Mouse (Mus musculus): ENCODE data around the gene Syngr1.

Syngr1 gene

GRCm38 (mm10) chr15:80070095-80070644 is 21.0 kb upstream of the Syngr1 start:
- CTCF ChIA-PET: no interaction called here

GRCm38 (mm10) chr15:80071951-80072437 is 19.1 kb upstream of the Syngr1 start:
- CTCF ChIA-PET: no interaction called here

- CTCF ChIA-PET: no interaction called here
Measured at GRCm38 (mm10) chr15:80072579-80073255, 18.4 kb upstream of the Syngr1 start.

GRCm38 (mm10) chr15:80073256-80073621 is 17.9 kb upstream of the Syngr1 start:
- CTCF ChIA-PET: no interaction called here

GRCm38 (mm10) chr15:80074663-80075373 is 16.3 kb upstream of the Syngr1 start:
- CTCF ChIA-PET: no interaction called here

DNA sequence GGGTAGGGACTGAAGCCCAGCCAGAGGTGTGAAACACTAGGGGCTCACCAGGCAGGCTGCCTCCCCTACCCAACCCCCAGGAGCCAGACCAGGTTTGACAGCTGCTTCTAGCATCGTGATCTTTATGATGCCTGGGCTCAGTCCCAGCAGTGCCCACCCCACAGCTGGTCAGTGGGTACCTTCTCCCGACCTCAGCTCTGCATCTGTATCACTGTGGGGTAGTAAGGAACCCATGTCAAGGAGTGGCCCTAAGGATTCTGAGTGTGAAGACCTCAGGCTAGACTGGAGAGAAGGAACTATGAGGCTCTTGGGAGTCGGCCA is 15.8 kb upstream of the Syngr1 start:
- CTCF ChIA-PET: no interaction called here

GRCm38 (mm10) chr15:80075733-80076337 is 15.3 kb upstream of the Syngr1 start:
- CTCF ChIA-PET: interaction anchor here (0.7 kb wide), 1 partner anchor 67 kb away, joined by 3 read pairs; no protein-coding TSS in a partner anchor

- CTCF ChIA-PET: interaction anchor here (0.5 to 0.7 kb wide), 2 partner anchors 67 to 937 kb away, joined by 3 read pairs; no protein-coding TSS in a partner anchor
Measured at GRCm38 (mm10) chr15:80076338-80077136, 14.6 kb upstream of the Syngr1 start.

DNA sequence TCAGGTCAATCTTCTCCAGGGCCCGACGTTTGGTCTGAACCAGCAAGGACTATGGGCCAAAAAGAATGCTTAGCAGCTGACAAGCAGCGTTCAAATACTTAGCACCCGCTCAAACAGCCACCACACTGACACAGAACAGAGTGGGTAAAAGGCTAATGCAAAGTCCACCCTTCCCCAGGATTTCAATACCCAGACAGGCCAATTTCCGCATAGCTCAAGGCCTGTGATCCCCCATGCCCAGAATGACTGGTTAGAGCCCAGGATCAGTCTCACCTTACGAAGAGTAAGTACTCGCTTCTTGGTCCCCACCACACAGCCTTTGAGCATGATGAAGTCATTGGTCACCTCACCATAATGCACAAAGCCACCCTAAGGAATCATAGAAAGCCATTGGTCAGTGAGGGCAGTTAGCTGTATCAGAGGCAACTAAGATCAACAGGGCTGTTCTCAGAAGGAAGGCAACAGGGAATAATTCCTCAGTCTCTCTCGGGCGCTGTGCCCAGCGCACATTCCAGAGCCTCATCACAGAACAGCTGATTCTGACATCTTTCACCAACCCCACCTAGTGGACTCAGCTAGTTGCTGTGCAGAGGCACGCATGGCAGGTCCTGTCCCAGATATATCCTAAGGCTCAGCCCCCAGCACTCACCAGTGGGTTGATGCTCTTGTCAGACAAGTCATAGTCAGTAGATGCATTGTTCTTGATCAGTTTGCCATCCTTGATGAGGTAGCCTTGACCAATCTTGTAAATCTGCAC is 12.9 kb upstream of the Syngr1 start:
- CTCF ChIA-PET: no interaction called here

DNA sequence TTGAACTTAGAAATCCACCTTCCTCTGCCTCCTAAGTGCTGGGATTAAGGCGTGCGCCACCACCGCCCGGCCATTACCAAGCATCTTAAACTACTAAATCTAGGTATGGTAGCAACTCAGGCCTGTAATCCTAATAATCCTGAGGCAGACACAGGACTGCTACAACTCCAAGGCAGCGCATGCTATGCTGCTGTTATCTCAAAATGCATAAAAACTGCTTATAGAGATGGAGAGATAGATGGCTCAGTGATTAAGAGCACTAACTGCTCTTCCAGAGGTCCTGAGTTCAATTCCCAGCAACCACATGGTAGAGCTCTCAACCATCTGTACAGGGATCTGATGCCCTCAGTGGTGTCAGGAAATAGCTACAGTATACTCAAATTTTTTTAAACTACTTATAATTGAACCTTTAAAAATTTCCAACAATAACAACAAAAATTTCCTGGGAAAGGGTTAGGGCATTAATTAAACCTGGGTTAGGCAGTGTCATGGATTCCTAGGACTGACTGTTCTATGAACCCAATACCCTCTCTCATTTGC is 11.9 kb upstream of the Syngr1 start:
- CTCF ChIA-PET: no interaction called here

GRCm38 (mm10) chr15:80079954-80080353 is 11.2 kb upstream of the Syngr1 start:
- CTCF ChIA-PET: no interaction called here

DNA sequence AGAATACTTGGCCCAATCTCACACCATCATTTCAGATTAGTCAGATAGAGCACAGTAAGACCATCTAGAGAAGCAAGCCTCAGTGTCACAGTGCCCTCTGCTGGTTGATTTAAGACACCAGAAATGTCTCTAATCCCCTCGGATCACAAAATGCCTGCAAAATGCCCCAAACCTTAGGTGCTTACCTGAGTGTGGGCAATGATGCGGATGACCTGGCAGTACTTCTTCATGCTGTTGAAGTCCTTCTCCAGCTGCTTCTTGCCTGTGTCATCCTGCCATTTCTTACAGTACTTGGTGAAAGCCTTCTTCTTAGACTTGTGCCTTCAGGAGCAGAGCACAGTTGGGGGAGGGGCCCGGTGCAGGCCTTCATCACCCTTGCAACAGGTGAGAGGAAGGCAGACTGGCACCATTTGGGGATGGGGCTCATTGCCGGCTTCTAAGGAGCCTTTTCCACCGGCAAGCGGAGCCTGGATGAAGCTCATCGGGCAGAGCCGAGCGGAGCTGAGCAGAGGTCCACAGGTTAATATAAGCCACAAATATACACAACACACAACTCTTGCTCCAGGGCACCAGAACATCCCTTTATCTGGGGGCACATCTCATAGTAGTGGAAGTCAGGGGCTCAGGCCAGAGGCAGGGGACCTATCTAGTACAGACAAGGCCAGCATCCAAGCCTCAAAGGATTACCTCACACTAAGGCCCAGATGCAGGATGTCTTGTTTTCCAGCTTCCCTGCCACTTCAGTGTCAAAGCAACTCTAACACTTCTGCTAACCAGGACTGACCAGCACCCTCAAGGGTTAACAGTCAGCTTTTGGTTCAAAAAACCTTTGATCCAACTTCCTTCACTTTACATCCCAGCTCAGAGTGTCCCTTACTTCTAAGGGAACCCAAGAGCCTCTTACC is 10.2 kb upstream of the Syngr1 start:
- CTCF ChIA-PET: interaction anchor here (0.5 kb wide), 1 partner anchor 68 kb away, joined by 4 read pairs; no protein-coding TSS in a partner anchor

DNA sequence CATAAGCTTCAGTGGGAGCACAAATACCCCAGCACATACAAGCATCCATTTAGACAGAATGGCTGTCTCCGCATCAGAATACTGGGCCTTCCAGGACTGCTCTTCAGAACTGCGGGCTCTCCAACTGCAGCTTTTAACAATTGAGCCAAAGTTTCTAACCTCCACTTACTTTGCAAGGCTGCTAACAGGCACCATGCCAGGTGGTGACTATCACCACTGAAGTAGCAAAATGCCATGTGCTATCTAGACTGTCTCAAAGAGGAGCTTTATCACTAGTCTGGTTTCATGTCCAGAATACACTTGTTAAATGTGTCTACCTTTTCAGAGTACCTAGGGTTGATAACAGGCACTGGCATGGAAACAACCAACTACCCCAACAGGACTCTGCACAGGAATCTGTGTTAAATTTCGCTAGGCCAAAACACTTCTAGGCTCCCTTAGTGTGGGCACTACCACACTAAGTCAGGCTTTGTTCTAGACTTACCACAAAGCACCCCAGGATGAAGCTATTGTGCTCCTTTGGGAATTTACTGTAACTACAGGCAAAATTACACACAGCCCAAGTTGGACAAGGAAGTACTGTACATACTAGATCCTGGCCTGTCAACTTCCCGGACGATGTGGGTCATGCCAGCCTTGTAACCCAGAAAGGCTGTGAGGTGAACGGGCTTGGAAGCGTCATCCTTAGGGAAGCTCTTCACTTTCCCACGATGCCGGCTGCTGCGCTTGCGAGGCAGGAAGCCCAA is 9.2 kb upstream of the Syngr1 start:
- CTCF ChIA-PET: no interaction called here

GRCm38 (mm10) chr15:80082661-80083275 is 8.4 kb upstream of the Syngr1 start:
- CTCF ChIA-PET: interaction anchor here (0.7 kb wide), 1 partner anchor 132 kb away, joined by 15 read pairs; no protein-coding TSS in a partner anchor

GRCm38 (mm10) chr15:80083276-80083731 is 7.8 kb upstream of the Syngr1 start:
- CTCF ChIA-PET: interaction anchor here (0.7 kb wide), 1 partner anchor 132 kb away, joined by 15 read pairs; no protein-coding TSS in a partner anchor

- CTCF ChIA-PET: interaction anchor here (0.7 kb wide), 1 partner anchor 133 kb away, joined by 15 read pairs; no protein-coding TSS in a partner anchor
Measured at GRCm38 (mm10) chr15:80083740-80084139, 7.4 kb upstream of the Syngr1 start.

DNA sequence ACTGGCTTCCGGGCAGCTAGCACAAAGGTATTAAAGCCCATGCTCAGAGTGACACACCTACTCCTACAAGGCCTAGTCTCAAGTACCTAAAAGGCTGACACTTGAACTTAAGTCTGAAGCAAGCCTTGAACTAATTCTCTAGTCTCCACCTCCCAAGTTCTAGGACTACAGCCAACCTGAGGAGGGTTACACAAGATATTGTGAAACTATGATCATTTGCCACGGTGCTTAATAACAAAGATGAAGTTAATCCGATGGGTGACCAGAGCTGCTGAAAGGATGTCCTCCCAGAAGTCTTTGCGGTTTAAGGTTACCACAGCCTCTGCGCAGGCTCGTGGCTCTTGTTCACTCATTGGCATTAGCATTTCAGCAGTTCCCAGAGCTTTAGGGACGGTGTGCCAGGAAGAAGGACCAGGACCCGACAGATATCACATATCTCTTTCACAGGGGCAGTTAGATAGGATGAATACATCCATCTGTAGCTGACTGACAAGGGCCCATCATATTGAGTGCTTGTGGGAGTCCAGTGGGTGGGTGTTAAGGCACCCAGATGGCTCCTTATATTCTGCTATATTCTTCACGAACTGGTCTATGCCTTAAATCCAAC is 3.6 kb upstream of the Syngr1 start:
- CTCF ChIA-PET: no interaction called here

- CTCF ChIA-PET: interaction anchor here (0.6 to 0.9 kb wide), 5 partner anchors 25 to 608 kb away, joined by 3 to 15 read pairs (median 3); no protein-coding TSS in a partner anchor
Measured at GRCm38 (mm10) chr15:80088637-80089036, 2.5 kb upstream of the Syngr1 start.

Data from spleen, embryonic (tissue).